In genomic region chr3:88235216-88235615, GRCm38 (mm10) we compare ENCODE assay signal across 11 mouse cellular contexts. TPM values are rescaled to one million over a fixed set of nuclear protein-coding genes. Genes with fewer than 3 reads are reported as not detected.
A peak's percentile ranks its signal among the peaks of the same experiment; 100 is the strongest.
DNase-seq lines count a peak whose midpoint lies in the region; ATAC-seq and TF ChIP-seq lines count a peak whose summit lies in the region.
"Had no signal": no experiment of that assay in that cellular context is flagged by ENCODE, and none has a peak within 500 bp of the region (broad histone marks: within the 10 kb centered on the region; RNA-seq: fewer than 3 reads in every experiment).

No protein-coding gene starts in this region.

- H3K4me3 ChIP-seq in left cerebral cortex, adult 2 months = no peak overlapping the region
- H3K4me3 ChIP-seq in olfactory bulb, adult 2 months (ENCODE audit: insufficient read depth, low read depth, low read length) = no peak overlapping the region
- H3K4me3 ChIP-seq: limb, embryonic 15.5 days had no signal

- no peak for TF ChIP-seq POLR2A in olfactory bulb, adult 2 months (IDR thresholded peaks at IDR 0.05; ENCODE audit: insufficient read depth, low read depth, low read length)

- intact Hi-C loops in left cerebral cortex, adult 2 months (cut with DNase I) = no loop called here
- intact Hi-C loops in left cerebral cortex, postnatal 4 days (cut with DNase I) = no loop called here

- no peak overlapping the region for H3K27ac ChIP-seq in left cerebral cortex, adult 2 months
- H3K27ac ChIP-seq in olfactory bulb, adult 2 months (ENCODE audit: insufficient read depth, low read depth, low read length) = no peak overlapping the region
- H3K27ac ChIP-seq: limb, embryonic 15.5 days had no signal

- no peak for DNase-seq in left cerebral cortex, adult 2 months (ENCODE audit: extremely low spot score in 1 of 2, low spot score in 2 of 2)
- DNase-seq in left cerebral cortex, adult 9 months (ENCODE audit: low spot score in 2 of 2) = no peak
- peak; percentile 74 for DNase-seq in ES-CJ7 (ENCODE audit: low read depth, low spot score)
- DNase-seq in cerebellum, postnatal 25 days = peak; percentile 67 to 81
- no peak for DNase-seq in heart, adult 18-20 months
- no peak for DNase-seq in left cerebral cortex, postnatal 4 days
- DNase-seq: adrenal gland, adult 2 months had no signal

- TF ChIP-seq CTCF in left cerebral cortex, adult 2 months (IDR thresholded peaks at IDR 0.05) = peak; percentile 64
- TF ChIP-seq CTCF in olfactory bulb, adult 2 months (IDR thresholded peaks at IDR 0.05; ENCODE audit: insufficient read depth, low read depth, low read length) = peak; percentile 31; the same call in 1 of the 2 replicates

- no peak for ATAC-seq in monocyte, adult 5-6 weeks (replicated peaks; ENCODE audit: insufficient number of reproducible peaks, low FRiP score, low TSS enrichment, poor library complexity, severe bottlenecking)

- H3K4me1 ChIP-seq in olfactory bulb, adult 2 months (ENCODE audit: control insufficient read depth, insufficient read depth, low read length) = peaks cover 45% of the 10 kb centered on the region

- 31% methylated on average over 3 of the region's 3 CpGs for WGBS in olfactory bulb, adult 2 months

RNA-seq across cellular contexts. Expression of gene Rhbg, which starts 19.3 kb away (rescaled TPM):
- total RNA-seq in left cerebral cortex, adult 2 months (2021) = not detected
- polyA plus RNA-seq in olfactory bulb, adult 2 months (2012; ENCODE audit: insufficient read depth, insufficient read length, low replicate concordance, missing spikeins) = not detected in 2 replicates
- total RNA-seq in heart, adult 18-20 months (2021) = under 1 TPM in 1 of 2 experiments, not detected in 1; 0.64 TPM
- total RNA-seq in monocyte, adult 5-6 weeks (2017) = not detected in 3 replicates
- total RNA-seq in left cerebral cortex, postnatal 4 days (2021) = 1 to 10 TPM in 1 of 2 experiments, under 1 TPM in 1; 0.46 to 1.4 TPM
- total RNA-seq: gastrocnemius, adult 18-20 months had no signal

RNA-seq across cellular contexts. Expression of gene Gm38392, which starts 51.8 kb away (rescaled TPM):
- under 1 TPM in 1 of 2 experiments, not detected in 1; 0.59 TPM for total RNA-seq in left cerebral cortex, adult 2 months (2021)
- not detected in 2 replicates for polyA plus RNA-seq in olfactory bulb, adult 2 months (2012; ENCODE audit: insufficient read depth, insufficient read length, low replicate concordance, missing spikeins)
- total RNA-seq in heart, adult 18-20 months (2021) = under 1 TPM; 0.30 to 0.33 TPM
- total RNA-seq in monocyte, adult 5-6 weeks (2017) = 0.43 TPM in 1 of 3 replicates, not detected in the others
- total RNA-seq in left cerebral cortex, postnatal 4 days (2021) = under 1 TPM; 0.80 to 0.89 TPM
- polyA plus RNA-seq: adrenal gland, adult 2 months had no signal

Comparison
In these comparisons a context has a peak if more than half of its experiments do, and no peak if none do; other contexts are left out.
1. DNase-seq: peak in ES-CJ7 (single experiment) and cerebellum, postnatal 25 days (2 of 2); none in left cerebral cortex, adult 2 months (0 of 2), left cerebral cortex, adult 9 months (0 of 2), heart, adult 18-20 months (0 of 2) and left cerebral cortex, postnatal 4 days (single experiment).